Mouse (Mus musculus) spleen, adult 18-20 months (tissue): Measurements from ENCODE around the gene Acap3.
A peak's percentile ranks its signal among the peaks of the same experiment; 100 is the strongest.

Experiments
- DNase-seq, 2 experiments: peaks; one replicate each; pipeline ENCODE4 v3.0.0; 2022; ENCODE audit warnings: mixed read lengths in 2 of 2

The Acap3 gene

GRCm38 (mm10) chr4:155887674-155888073, 3.9 kb upstream of the Acap3 start:
- no peak for DNase-seq

- no peak for DNase-seq
These were observed 3.4 kb upstream of the Acap3 start for GRCm38 (mm10) chr4:155888181-155888580.

GRCm38 (mm10) chr4:155889316-155889715, 2.3 kb upstream of the Acap3 start:
- DNase-seq: no peak

- no peak for DNase-seq
These were observed 581 bp upstream of the Acap3 start for GRCm38 (mm10) chr4:155891011-155891471.

GRCm38 (mm10) chr4:155892017-155892416, 395 bp downstream of the Acap3 start:
- peak; percentile 70 to 81 for DNase-seq

- peak; percentile 39 to 50 for DNase-seq
These were observed 1.0 kb downstream of the Acap3 start for GRCm38 (mm10) chr4:155892438-155893211.

- no peak for DNase-seq
These were observed 1.6 kb downstream of the Acap3 start for GRCm38 (mm10) chr4:155893212-155893690.

GRCm38 (mm10) chr4:155894311-155894881, 2.8 kb downstream of the Acap3 start:
- DNase-seq: peak in 1 of 2 experiments; percentile 40

- DNase-seq: no peak
These were observed 3.6 kb downstream of the Acap3 start for GRCm38 (mm10) chr4:155895216-155895615.

- DNase-seq: no peak
These were observed 4.2 kb downstream of the Acap3 start for GRCm38 (mm10) chr4:155895826-155896225.

- DNase-seq: no peak
These were observed 4.8 kb downstream of the Acap3 start for GRCm38 (mm10) chr4:155896461-155896860.

GRCm38 (mm10) chr4:155898318-155898717, 6.7 kb downstream of the Acap3 start:
- DNase-seq: no peak

- no peak for DNase-seq
These were observed 7.7 kb downstream of the Acap3 start for GRCm38 (mm10) chr4:155899355-155899754.

GRCm38 (mm10) chr4:155901205-155901604, 9.6 kb downstream of the Acap3 start:
- no peak for DNase-seq

- DNase-seq: no peak
These were observed 11.6 kb downstream of the Acap3 start for GRCm38 (mm10) chr4:155903246-155903645.

- no peak for DNase-seq
These were observed 12.9 kb downstream of the Acap3 start for GRCm38 (mm10) chr4:155904318-155905102.

GRCm38 (mm10) chr4:155905634-155906033, 14.0 kb downstream of the Acap3 start:
- no peak for DNase-seq

GRCm38 (mm10) chr4:155906125-155906524, 14.5 kb downstream of the Acap3 start:
- DNase-seq: no peak

GRCm38 (mm10) chr4:155907003-155907402, 15.4 kb downstream of the Acap3 start:
- DNase-seq: no peak

GRCm38 (mm10) chr4:155908281-155908680, 16.7 kb downstream of the Acap3 start:
- DNase-seq: no peak

- no peak for DNase-seq
These were observed 17.1 kb downstream of the Acap3 start for GRCm38 (mm10) chr4:155908751-155909150.

- no peak for DNase-seq
These were observed 40.4 kb downstream of the Acap3 start for GRCm38 (mm10) chr4:155932031-155932430.

- DNase-seq: no peak
These were observed 51.4 kb downstream of the Acap3 start for GRCm38 (mm10) chr4:155943049-155943452.
